Mouse (Mus musculus): ENCODE measurements around the gene Foxj1.

Gene Foxj1

GRCm38 (mm10) chr11:116337531-116337930 lies 2.3 kb upstream of the Foxj1 start:
- no peak for DNase-seq

GRCm38 (mm10) chr11:116337000-116337399 lies 1.8 kb upstream of the Foxj1 start:
- no peak for DNase-seq

- no peak for DNase-seq
Measured at GRCm38 (mm10) chr11:116336393-116336792, 1.2 kb upstream of the Foxj1 start.

- DNase-seq = no peak
Measured at GRCm38 (mm10) chr11:116334417-116334782, 799 bp downstream of the Foxj1 start.

- DNase-seq = no peak
Measured at GRCm38 (mm10) chr11:116333526-116334416, 1.4 kb downstream of the Foxj1 start.

- DNase-seq = no peak
Measured at GRCm38 (mm10) chr11:116332983-116333270, 2.3 kb downstream of the Foxj1 start.

- DNase-seq = peak; percentile 25 to 39
Measured at GRCm38 (mm10) chr11:116332232-116332982, 2.8 kb downstream of the Foxj1 start.

- no peak for DNase-seq
Measured at GRCm38 (mm10) chr11:116330211-116330518, 5.0 kb downstream of the Foxj1 start.

GRCm38 (mm10) chr11:116329314-116330210 lies 5.6 kb downstream of the Foxj1 start:
- DNase-seq = no peak

GRCm38 (mm10) chr11:116326963-116327603 lies 8.1 kb downstream of the Foxj1 start:
- DNase-seq = no peak

- DNase-seq = peak; percentile 82 to 92
Measured at GRCm38 (mm10) chr11:116318719-116319659, 16.2 kb downstream of the Foxj1 start.

- DNase-seq = no peak
Measured at GRCm38 (mm10) chr11:116312359-116312758, 22.8 kb downstream of the Foxj1 start.

- DNase-seq = no peak
Measured at GRCm38 (mm10) chr11:116311169-116311568, 24.0 kb downstream of the Foxj1 start.

- DNase-seq = no peak
Measured at GRCm38 (mm10) chr11:116309601-116310000, 25.6 kb downstream of the Foxj1 start.

GRCm38 (mm10) chr11:116307762-116308531 lies 27.3 kb downstream of the Foxj1 start:
- peak in 1 of 2 experiments; percentile 12 for DNase-seq

GRCm38 (mm10) chr11:116307019-116307725 lies 28.0 kb downstream of the Foxj1 start, which contains the start of gene Exoc7:
Gene Exoc7, minus strand, starts transcription at chr11:116307233.
- no peak for DNase-seq

GRCm38 (mm10) chr11:116306126-116306982 lies 28.8 kb downstream of the Foxj1 start:
- peak; percentile 91 for DNase-seq

- no peak for DNase-seq
Measured at GRCm38 (mm10) chr11:116305423-116305822, 29.8 kb downstream of the Foxj1 start.

GRCm38 (mm10) chr11:116298621-116299020 lies 36.6 kb downstream of the Foxj1 start:
- DNase-seq = peak; percentile 75 to 82
